Mouse (Mus musculus): ENCODE measurements around the gene Lefty2.

GRCm38 (mm10) chr1:180849701-180850301 lies 43.1 kb upstream of the Lefty2 start:
- TF ChIP-seq CTCF (IDR thresholded peaks at IDR 0.05; ENCODE audit: borderline replicate concordance, insufficient read depth, low read length) (no peak), POLR2A (IDR thresholded peaks at IDR 0.05; ENCODE audit: low read depth, low read length) (no peak)
